Mouse (Mus musculus): ENCODE results near the gene Garem2. TPM values are rescaled to one million over a fixed set of nuclear protein-coding genes. Genes with fewer than 3 reads are reported as not detected.

Gene Garem2
- total RNA-seq, 2 experiments from 2014 or later, result not detected

GRCm38 (mm10) chr5:30146526-30146925, 41.6 kb downstream of the Garem2 start:
- ATAC-seq (replicated peaks; ENCODE audit: low FRiP score, poor library complexity, severe bottlenecking), result no peak

DNA sequence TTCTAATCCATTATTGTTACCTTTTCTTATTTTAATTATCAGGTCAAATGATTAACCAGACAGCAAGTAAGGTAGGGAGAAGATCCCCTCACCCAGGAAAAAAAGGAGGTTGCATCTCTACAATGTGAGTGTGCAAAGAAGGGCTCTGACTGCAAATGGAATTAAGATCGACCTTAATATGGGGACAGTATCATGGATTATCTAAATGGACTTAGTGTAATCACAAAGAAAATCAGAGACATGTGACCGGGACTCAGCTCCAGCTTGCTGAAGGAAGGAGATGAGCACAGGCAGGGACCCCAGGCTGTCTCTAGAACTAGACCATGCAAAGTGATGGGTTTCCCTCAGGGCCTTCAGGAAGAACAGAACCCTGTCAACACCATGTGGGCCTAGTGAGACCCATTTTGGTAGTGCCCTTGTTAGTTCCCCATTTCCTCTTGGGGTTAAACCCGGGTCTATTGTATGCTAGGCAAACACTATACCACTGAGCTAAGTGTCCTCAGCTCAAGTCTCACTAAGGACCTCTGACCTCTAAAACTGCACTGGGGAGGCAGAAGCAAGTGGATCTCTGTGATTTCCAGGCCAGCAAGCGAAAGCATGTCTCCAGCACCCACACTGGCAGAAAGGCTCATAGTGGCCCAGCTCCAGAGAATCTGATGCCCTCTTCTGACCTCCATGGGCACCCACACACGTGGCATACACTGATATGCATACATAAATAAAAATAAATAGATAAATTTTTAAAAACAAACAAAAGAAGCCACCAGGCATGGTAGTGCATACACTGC, 43.4 kb downstream of the Garem2 start:
- no peak for ATAC-seq (replicated peaks; ENCODE audit: low FRiP score, poor library complexity, severe bottlenecking)

DNA sequence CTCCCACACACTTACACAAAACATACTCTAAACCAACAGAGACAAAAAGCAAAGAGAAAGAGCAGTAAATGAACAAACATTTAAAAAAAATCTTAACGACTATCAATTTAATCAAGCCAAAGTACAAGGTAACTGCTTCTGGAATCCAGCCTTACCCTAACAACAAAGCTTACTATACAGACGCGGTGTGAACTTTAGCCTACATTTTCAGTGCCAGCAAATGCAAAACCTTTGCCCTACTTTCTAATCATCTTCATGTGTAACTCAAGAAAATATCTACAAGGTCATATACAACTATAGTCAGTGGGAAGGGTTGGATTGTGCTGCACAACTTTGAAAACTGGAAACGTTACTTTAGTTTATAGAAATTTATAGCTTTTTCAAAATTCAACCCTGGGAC, 47.0 kb downstream of the Garem2 start:
- ATAC-seq (replicated peaks; ENCODE audit: low FRiP score, poor library complexity, severe bottlenecking), result no peak

GRCm38 (mm10) chr5:30152413-30152812, 47.5 kb downstream of the Garem2 start:
- ATAC-seq (replicated peaks; ENCODE audit: low FRiP score, poor library complexity, severe bottlenecking), result no peak

GRCm38 (mm10) chr5:30153222-30153621, 48.3 kb downstream of the Garem2 start:
- ATAC-seq (replicated peaks; ENCODE audit: low FRiP score, poor library complexity, severe bottlenecking), result no peak

- ATAC-seq (replicated peaks; ENCODE audit: low FRiP score, poor library complexity, severe bottlenecking), result no peak
Measured at GRCm38 (mm10) chr5:30154013-30154412, 49.1 kb downstream of the Garem2 start.

DNA sequence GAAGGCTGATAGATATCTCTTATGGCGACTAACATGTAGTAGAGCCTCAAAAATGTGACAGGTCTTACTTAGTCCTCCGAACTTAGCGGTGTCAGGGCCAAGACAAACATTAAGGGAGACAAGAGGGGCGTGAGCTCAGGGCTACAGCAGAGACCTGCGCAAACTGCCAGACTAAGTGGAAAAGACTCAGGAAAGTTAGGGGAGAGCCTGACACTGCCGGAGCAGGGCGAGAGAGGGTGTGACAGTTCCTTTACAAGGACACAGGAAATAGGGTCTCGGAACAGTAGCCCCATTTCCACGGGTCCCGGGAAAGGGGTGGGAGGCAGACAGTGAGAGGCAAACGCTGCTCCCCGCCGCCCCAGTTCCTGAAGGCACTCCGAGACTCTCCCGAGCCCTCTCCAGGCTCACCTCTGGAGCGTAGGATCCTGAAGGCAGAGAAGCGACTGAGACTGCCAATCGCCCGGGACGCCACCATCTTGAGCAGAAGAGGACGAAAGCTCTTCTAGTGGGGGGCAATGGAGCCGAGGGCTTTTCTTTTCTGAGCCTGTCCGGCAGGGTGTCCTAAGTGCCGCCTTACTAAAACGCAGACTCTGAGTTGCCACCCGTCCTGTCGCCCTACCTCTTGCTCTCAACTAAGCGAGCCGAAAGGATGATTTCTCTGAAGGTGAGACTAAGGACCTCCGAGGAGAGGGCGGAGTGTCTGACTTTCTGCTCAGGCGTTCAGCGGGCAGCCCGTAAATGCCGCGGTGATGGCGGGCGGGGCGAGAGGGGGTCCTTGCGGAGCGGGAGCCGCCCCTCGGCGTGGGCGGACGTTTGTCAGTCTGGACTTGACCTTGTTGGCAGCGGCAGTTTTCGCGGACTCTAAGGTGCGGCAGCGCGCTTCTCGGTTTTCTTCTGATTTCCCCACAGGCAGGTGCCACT, 49.8 kb downstream of the Garem2 start, which contains the start of the genes Hadha and Hadhb:
Gene Hadha (minus strand): TSS at position 689 of the 921 bp plus-strand sequence.
Gene Hadhb (plus strand): TSS at position 775 of the 921 bp plus-strand sequence.
- ATAC-seq (replicated peaks; ENCODE audit: low FRiP score, poor library complexity, severe bottlenecking), result peak; percentile 91

- ATAC-seq (replicated peaks; ENCODE audit: low FRiP score, poor library complexity, severe bottlenecking), result peak; percentile 33
Measured at GRCm38 (mm10) chr5:30155395-30155792, 50.4 kb downstream of the Garem2 start.

GRCm38 (mm10) chr5:30155821-30156629, 51.1 kb downstream of the Garem2 start:
- ATAC-seq (replicated peaks; ENCODE audit: low FRiP score, poor library complexity, severe bottlenecking), result peak; percentile 25

DNA sequence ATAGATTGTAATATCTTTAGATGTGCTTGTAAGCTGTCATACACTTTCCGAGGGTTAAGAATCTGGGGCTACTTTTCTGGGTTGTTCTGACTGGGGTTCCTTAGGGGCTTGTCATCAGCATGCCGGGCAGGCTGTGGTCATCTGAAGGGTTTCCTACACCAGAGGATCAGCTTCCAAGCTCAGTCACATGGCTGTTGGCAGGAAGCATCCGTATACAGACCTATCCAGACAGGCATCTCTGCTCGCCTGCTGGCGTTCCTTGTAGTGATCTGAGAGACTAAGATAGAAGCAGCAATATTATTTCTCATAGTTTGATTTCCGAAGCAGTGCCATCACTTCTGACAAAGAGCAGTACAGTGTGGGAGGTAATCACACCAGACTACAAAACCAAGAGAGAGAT, 54.6 kb downstream of the Garem2 start:
- ATAC-seq (replicated peaks; ENCODE audit: low FRiP score, poor library complexity, severe bottlenecking), result no peak

DNA sequence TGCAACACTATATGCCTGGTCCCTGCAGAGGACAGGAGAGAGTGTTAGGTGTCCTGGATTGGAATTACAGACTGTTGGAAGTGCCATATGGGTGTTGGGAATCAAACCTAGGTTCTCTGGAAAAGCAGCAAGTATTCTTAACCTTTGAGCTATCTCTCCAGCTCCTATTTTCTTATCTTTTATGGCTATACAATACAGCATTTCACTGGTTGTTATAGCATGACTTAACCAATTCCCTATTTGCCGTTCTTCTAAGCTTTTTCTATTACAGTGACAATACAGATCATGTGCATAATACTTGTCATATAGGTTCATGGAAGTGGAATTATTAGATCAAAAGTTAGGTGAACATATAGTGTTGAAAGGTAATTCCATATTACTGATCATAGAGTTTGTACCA, 56.9 kb downstream of the Garem2 start:
- ATAC-seq (replicated peaks; ENCODE audit: low FRiP score, poor library complexity, severe bottlenecking), result no peak

- ATAC-seq (replicated peaks; ENCODE audit: low FRiP score, poor library complexity, severe bottlenecking), result no peak
Measured at GRCm38 (mm10) chr5:30162339-30162738, 57.4 kb downstream of the Garem2 start.

- ATAC-seq (replicated peaks; ENCODE audit: low FRiP score, poor library complexity, severe bottlenecking), result no peak
Measured at GRCm38 (mm10) chr5:30165234-30165946, 60.4 kb downstream of the Garem2 start.

Other genes starting within 250 kb of the Garem2 start
- 4.0 TPM in 1 of 2 replicates, not detected in the other for gene Il6, start 92.0 kb upstream of the Garem2 start, total RNA-seq (2015; ENCODE audit: low replicate concordance)
- not detected in 2 replicates for gene Il6, start 92.0 kb upstream of the Garem2 start, total RNA-seq (2017; ENCODE audit: low replicate concordance)
- gene Tyms, start 31.5 kb upstream of the Garem2 start, total RNA-seq (2015; ENCODE audit: low replicate concordance), result 145 and 220 TPM in 2 replicates
- gene Tyms, start 31.5 kb upstream of the Garem2 start, total RNA-seq (2017; ENCODE audit: low replicate concordance), result 159 and 170 TPM in 2 replicates
- not detected in 2 replicates for gene 3110082J24Rik, start 925 bp downstream of the Garem2 start, total RNA-seq (2015; ENCODE audit: low replicate concordance)
- gene 3110082J24Rik, start 925 bp downstream of the Garem2 start, total RNA-seq (2017; ENCODE audit: low replicate concordance), result not detected in 2 replicates
- 40.7 and 46.1 TPM in 2 replicates for gene Hadha, start 50.0 kb downstream of the Garem2 start, total RNA-seq (2015; ENCODE audit: low replicate concordance)
- 166 and 215 TPM in 2 replicates for gene Hadha, start 50.0 kb downstream of the Garem2 start, total RNA-seq (2017; ENCODE audit: low replicate concordance)
- 49.9 and 56.9 TPM in 2 replicates for gene Hadhb, start 50.1 kb downstream of the Garem2 start, total RNA-seq (2015; ENCODE audit: low replicate concordance)
- gene Hadhb, start 50.1 kb downstream of the Garem2 start, total RNA-seq (2017; ENCODE audit: low replicate concordance), result 34.8 and 61.0 TPM in 2 replicates
- gene Adgrf3, start 100.6 kb downstream of the Garem2 start, total RNA-seq (2015; ENCODE audit: low replicate concordance), result not detected in 2 replicates
- gene Adgrf3, start 100.6 kb downstream of the Garem2 start, total RNA-seq (2017; ENCODE audit: low replicate concordance), result not detected in 2 replicates
- 11.3 and 18.7 TPM in 2 replicates for gene Selenoi, start 127.4 kb downstream of the Garem2 start, total RNA-seq (2015; ENCODE audit: low replicate concordance)
- gene Selenoi, start 127.4 kb downstream of the Garem2 start, total RNA-seq (2017; ENCODE audit: low replicate concordance), result 16.9 and 46.8 TPM in 2 replicates
- not detected in 2 replicates for gene Drc1, start 176.2 kb downstream of the Garem2 start, total RNA-seq (2015; ENCODE audit: low replicate concordance)
- gene Drc1, start 176.2 kb downstream of the Garem2 start, total RNA-seq (2017; ENCODE audit: low replicate concordance), result not detected in 2 replicates